Mouse (Mus musculus): Measurements from ENCODE around the gene Elp6. TPM values are rescaled to one million over a fixed set of nuclear protein-coding genes. Genes with fewer than 3 reads are reported as not detected.

Gene Elp6
- polyA plus RNA-seq, 1 experiment from 2014 or later: 45.6 TPM

Other genes with a start within 250 kb of the Elp6 start
- gene Smarcc1, start 187.5 kb upstream of the Elp6 start, polyA plus RNA-seq (2016; fragmentation: Nextera tagmentation; extraction: Ambion mirVana): 180 and 201 TPM in 2 replicates
- gene Dhx30, start 187.3 kb upstream of the Elp6 start, polyA plus RNA-seq (2016; fragmentation: Nextera tagmentation; extraction: Ambion mirVana): 179 and 194 TPM in 2 replicates
- 7.0 and 15.1 TPM in 2 replicates for gene Cspg5, start 61.4 kb upstream of the Elp6 start, polyA plus RNA-seq (2016; fragmentation: Nextera tagmentation; extraction: Ambion mirVana)
- gene Scap, start 28.1 kb downstream of the Elp6 start, polyA plus RNA-seq (2016; fragmentation: Nextera tagmentation; extraction: Ambion mirVana): 38.5 and 40.3 TPM in 2 replicates
- 15.5 and 19.2 TPM in 2 replicates for gene Ptpn23, start 103.0 kb downstream of the Elp6 start, polyA plus RNA-seq (2016; fragmentation: Nextera tagmentation; extraction: Ambion mirVana)
- not detected in 2 replicates for gene Ngp, start 114.6 kb downstream of the Elp6 start, polyA plus RNA-seq (2016; fragmentation: Nextera tagmentation; extraction: Ambion mirVana)
- gene Klhl18, start 171.5 kb downstream of the Elp6 start, polyA plus RNA-seq (2016; fragmentation: Nextera tagmentation; extraction: Ambion mirVana): 11.0 and 11.8 TPM in 2 replicates
- 2.1 and 3.1 TPM in 2 replicates for gene Kif9, start 171.8 kb downstream of the Elp6 start, polyA plus RNA-seq (2016; fragmentation: Nextera tagmentation; extraction: Ambion mirVana)
- gene Setd2, start 227.4 kb downstream of the Elp6 start, polyA plus RNA-seq (2016; fragmentation: Nextera tagmentation; extraction: Ambion mirVana): 26.2 and 33.6 TPM in 2 replicates

Data from hindbrain, embryonic 10.5 days (tissue).